Mouse (Mus musculus): Measurements from ENCODE around the gene Slit3. TPM values are rescaled to one million over a fixed set of nuclear protein-coding genes. Genes with fewer than 3 reads are reported as not detected.

Slit3 gene
- total and polyA plus RNA-seq, 3 experiments, result not detected

DNA sequence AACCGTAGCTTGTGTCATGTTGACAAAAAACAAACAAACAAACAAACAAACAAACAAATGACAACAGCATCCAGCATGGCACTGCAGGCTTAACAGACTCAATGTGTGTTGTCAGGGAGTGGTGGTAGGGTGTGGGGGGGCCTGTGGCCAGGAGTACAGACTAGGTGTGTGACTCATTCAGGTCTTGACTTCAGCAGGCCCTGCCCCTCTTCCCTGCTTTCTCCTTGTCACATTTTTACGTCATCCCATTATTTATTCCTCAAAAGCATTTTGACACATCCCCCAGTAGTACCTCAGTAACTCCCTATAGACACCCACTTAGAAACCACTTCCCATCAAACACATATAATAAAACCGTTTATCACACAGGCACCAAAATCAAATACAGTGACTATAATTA lies 450.9 kb downstream of the Slit3 start:
- Histone ChIP-seq H3K27me3 (ENCODE audit: control insufficient read depth in 1 of 2, insufficient read depth in 2 of 2, low read length in 2 of 2) (no peaks in the 10 kb centered on the region), H3K9ac (ENCODE audit: control insufficient read depth, low read depth, low read length, poor library complexity, severe bottlenecking) (no peak overlapping the region), H3K4me3 (ENCODE audit: control insufficient read depth in 1 of 2, insufficient read depth in 1 of 2, low read depth in 2 of 2, low read length in 2 of 2) (no peak overlapping the region), H3K4me1 (ENCODE audit: control insufficient read depth in 1 of 2, insufficient read depth in 2 of 2, low read length in 2 of 2) (no peaks in the 10 kb centered on the region), H3K9me3 (replicated peaks; ENCODE audit: insufficient read depth, low read length) (no peaks in the 10 kb centered on the region), H3K79me2 (ENCODE audit: control insufficient read depth, insufficient read depth, low read length, poor library complexity) (no peaks in the 10 kb centered on the region), H3K27ac (ENCODE audit: control insufficient read depth, low read depth, low read length) (no peak overlapping the region), H3K36me3 (ENCODE audit: control insufficient read depth in 1 of 2, insufficient read depth in 2 of 2, low read length in 2 of 2) (no peaks in the 10 kb centered on the region)
- TF ChIP-seq MAFK (IDR thresholded peaks at IDR 0.05; ENCODE audit: borderline replicate concordance, low read depth, low read length) (no peak), ZNF384 (IDR thresholded peaks at IDR 0.05; ENCODE audit: low read depth, low read length) (no peak), ZKSCAN1 (IDR thresholded peaks at IDR 0.05; ENCODE audit: low read depth, low read length) (no peak), ELF1 (IDR thresholded peaks at IDR 0.05; ENCODE audit: low read depth, low read length) (no peak), MYC (IDR thresholded peaks at IDR 0.05; ENCODE audit: low read depth, low read length) (no peak), UBTF (IDR thresholded peaks at IDR 0.05; ENCODE audit: borderline replicate concordance, insufficient read depth, low read depth, low read length) (no peak), CHD2 (IDR thresholded peaks at IDR 0.05; ENCODE audit: low read length) (no peak), JUND (IDR thresholded peaks at IDR 0.05; ENCODE audit: low read depth, low read length) (no peak), SMC3 (IDR thresholded peaks at IDR 0.05; ENCODE audit: low read depth, low read length) (no peak), MEF2A (IDR thresholded peaks at IDR 0.05; ENCODE audit: extremely low read depth, insufficient replicate concordance, low read depth, low read length, poor library complexity, severe bottlenecking) (no peak), SIN3A (IDR thresholded peaks at IDR 0.05; ENCODE audit: low read length) (no peak), MYB (IDR thresholded peaks at IDR 0.05; ENCODE audit: low read depth, low read length) (no peak), POLR2AphosphoS5 (IDR thresholded peaks at IDR 0.05; ENCODE audit: borderline replicate concordance, low read depth, low read length) (no peak), TCF12 (IDR thresholded peaks at IDR 0.05; ENCODE audit: low read depth, low read length) (no peak), RAD21 (IDR thresholded peaks at IDR 0.05; ENCODE audit: low read depth, low read length) (no peak)
- no peak for DNase-seq (ENCODE audit: low read depth, low spot score)

DNA sequence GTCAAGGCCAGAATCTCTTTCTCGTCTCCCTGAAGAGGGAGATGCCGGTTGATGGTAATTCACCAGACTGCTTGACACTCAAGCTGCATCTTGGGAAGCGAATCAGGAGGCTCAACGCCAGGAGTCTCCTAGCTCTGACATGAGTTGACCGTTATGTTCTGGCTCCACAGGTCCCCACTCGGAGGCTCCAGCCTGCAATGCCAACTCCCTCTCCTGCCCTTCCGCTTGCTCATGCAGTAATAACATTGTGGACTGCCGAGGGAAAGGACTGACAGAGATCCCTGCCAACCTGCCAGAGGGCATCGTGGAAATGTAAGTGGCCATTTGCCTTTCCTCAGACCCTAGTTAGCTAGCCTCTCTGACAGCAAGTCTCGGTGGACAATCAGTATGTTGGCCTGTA lies 457.8 kb downstream of the Slit3 start:
- Histone ChIP-seq H3K27ac (ENCODE audit: control insufficient read depth, low read depth, low read length) (no peak overlapping the region), H3K36me3 (ENCODE audit: control insufficient read depth in 1 of 2, insufficient read depth in 2 of 2, low read length in 2 of 2) (no peaks in the 10 kb centered on the region), H3K4me1 (ENCODE audit: control insufficient read depth in 1 of 2, insufficient read depth in 2 of 2, low read length in 2 of 2) (no peaks in the 10 kb centered on the region), H3K9me3 (replicated peaks; ENCODE audit: insufficient read depth, low read length) (no peaks in the 10 kb centered on the region), H3K4me3 (ENCODE audit: control insufficient read depth in 1 of 2, insufficient read depth in 1 of 2, low read depth in 2 of 2, low read length in 2 of 2) (no peak overlapping the region), H3K79me2 (ENCODE audit: control insufficient read depth, insufficient read depth, low read length, poor library complexity) (no peaks in the 10 kb centered on the region), H3K27me3 (ENCODE audit: control insufficient read depth in 1 of 2, insufficient read depth in 2 of 2, low read length in 2 of 2) (no peaks in the 10 kb centered on the region), H3K9ac (ENCODE audit: control insufficient read depth, low read depth, low read length, poor library complexity, severe bottlenecking) (no peak overlapping the region)
- no peak for DNase-seq (ENCODE audit: low read depth, low spot score)
- TF ChIP-seq MYB (IDR thresholded peaks at IDR 0.05; ENCODE audit: low read depth, low read length) (no peak), NELFE (IDR thresholded peaks at IDR 0.05; ENCODE audit: low read depth, low read length) (no peak), ZKSCAN1 (IDR thresholded peaks at IDR 0.05; ENCODE audit: low read depth, low read length) (no peak), MXI1 (IDR thresholded peaks at IDR 0.05; ENCODE audit: low read depth, low read length) (no peak), SIN3A (IDR thresholded peaks at IDR 0.05; ENCODE audit: low read length) (no peak), GABPA (IDR thresholded peaks at IDR 0.05; ENCODE audit: low read depth, low read length) (no peak), MYC (IDR thresholded peaks at IDR 0.05; ENCODE audit: low read depth, low read length) (no peak), POLR2A (IDR thresholded peaks at IDR 0.05; ENCODE audit: control insufficient read depth in 1 of 2, insufficient read depth in 1 of 2, low read depth in 1 of 2, low read length in 2 of 2, poor library complexity in 1 of 2) (no peak)

Data from MEL (cell line).